Mouse (Mus musculus): ENCODE data around the gene Ascc1. TPM values are rescaled to one million over a fixed set of nuclear protein-coding genes. Genes with fewer than 3 reads are reported as not detected.
A peak's percentile ranks its signal among the peaks of the same experiment; 100 is the strongest.

The Ascc1 gene
- polyA plus RNA-seq, 1 experiment from 2014 or later: 58.0 TPM

DNA sequence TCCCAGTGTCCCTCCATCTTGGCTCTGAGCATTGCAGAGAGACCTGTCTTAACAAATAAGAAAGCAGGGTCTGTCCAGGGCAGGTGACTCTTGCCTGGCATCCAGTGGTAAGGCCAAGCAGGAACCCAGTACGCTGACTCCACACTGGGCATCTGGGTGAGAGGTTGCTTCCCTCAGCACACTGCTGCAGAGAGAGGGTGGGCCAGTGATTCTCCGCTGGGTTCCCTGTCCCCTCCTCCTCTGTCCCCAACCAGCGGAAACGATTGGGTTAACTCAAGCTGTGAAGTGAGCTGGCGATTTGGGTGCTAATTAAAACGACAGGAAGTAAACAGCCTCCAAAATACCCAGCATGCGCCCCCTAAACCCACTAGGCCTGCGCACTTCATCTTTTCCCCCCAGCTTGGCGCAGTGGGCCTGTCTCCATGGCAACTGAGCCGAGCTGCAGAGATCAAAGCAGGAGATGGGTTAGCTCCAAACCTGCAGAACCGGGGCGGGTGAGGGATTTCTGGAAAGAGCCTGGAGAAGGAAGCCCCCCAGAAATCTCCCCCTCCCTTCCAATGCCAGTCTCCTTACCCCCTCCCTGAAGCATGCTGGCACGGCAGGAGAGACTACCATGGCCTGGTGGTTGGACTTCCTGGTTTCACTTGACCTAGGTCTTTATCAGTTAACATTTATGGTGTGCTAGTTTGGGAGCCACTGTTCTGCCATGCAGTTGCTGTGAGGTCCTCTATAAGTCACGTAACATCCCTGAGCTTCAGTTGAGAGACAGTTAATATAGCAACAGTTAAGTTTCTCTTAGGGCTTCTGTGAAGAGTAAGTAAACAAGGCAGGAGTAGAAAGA, 113.0 kb downstream of the Ascc1 start:
- Histone ChIP-seq H3K9ac (replicated peaks; ENCODE audit: low read length) (no peak overlapping the region), H3K4me1 (ENCODE audit: insufficient read depth, low read length) (peaks cover 19% of the 10 kb centered on the region), H3K9me3 (ENCODE audit: low read length) (no peaks in the 10 kb centered on the region), H3K36me3 (ENCODE audit: insufficient read depth, low read length) (no peaks in the 10 kb centered on the region), H3K4me2 (replicated peaks; ENCODE audit: low read depth, low read length) (peak overlapping the region; percentile 25; the same call in 1 of the 2 replicates), H3K4me3 (ENCODE audit: low read length) (no peak overlapping the region), H3K27me3 (ENCODE audit: insufficient read depth, low read length) (0 out of 2 replicates have a peak, but pooled peaks cover 1% of the 10 kb centered on the region), H3K27ac (ENCODE audit: low read length) (0 out of 2 replicates have a peak overlapping the region, but pooled peaks have one; percentile 6)
- peak; percentile 33; the same call in 1 of the 2 replicates for ATAC-seq (ENCODE audit: low FRiP score, low TSS enrichment)
- WGBS: 11% methylated on average over 14 of the region's 14 CpGs

GRCm38 (mm10) chr10:60116997-60117396, 114.4 kb downstream of the Ascc1 start:
- no peak overlapping the region for H3K9ac ChIP-seq (replicated peaks; ENCODE audit: low read length)
- no peaks in the 10 kb centered on the region for H3K27me3 ChIP-seq (ENCODE audit: insufficient read depth, low read length)
- H3K4me2 ChIP-seq (replicated peaks; ENCODE audit: low read depth, low read length): no peak overlapping the region
- H3K4me1 ChIP-seq (ENCODE audit: insufficient read depth, low read length): peaks cover 19% of the 10 kb centered on the region
- WGBS: 43% methylated on average over 4 of the region's 4 CpGs
- H3K4me3 ChIP-seq (ENCODE audit: low read length): no peak overlapping the region
- ATAC-seq (ENCODE audit: low FRiP score, low TSS enrichment): no peak
- no peak overlapping the region for H3K27ac ChIP-seq (ENCODE audit: low read length)
- H3K9me3 ChIP-seq (ENCODE audit: low read length): no peaks in the 10 kb centered on the region
- no peaks in the 10 kb centered on the region for H3K36me3 ChIP-seq (ENCODE audit: insufficient read depth, low read length)

GRCm38 (mm10) chr10:60118464-60118863, 115.9 kb downstream of the Ascc1 start:
- H3K27me3 ChIP-seq (ENCODE audit: insufficient read depth, low read length): no peaks in the 10 kb centered on the region
- no peaks in the 10 kb centered on the region for H3K36me3 ChIP-seq (ENCODE audit: insufficient read depth, low read length)
- ATAC-seq (ENCODE audit: low FRiP score, low TSS enrichment): peak; percentile 2; the same call in 1 of the 2 replicates
- WGBS: 65% methylated on average over 7 of the region's 7 CpGs
- no peak overlapping the region for H3K4me3 ChIP-seq (ENCODE audit: low read length)
- no peak overlapping the region for H3K27ac ChIP-seq (ENCODE audit: low read length)
- H3K4me2 ChIP-seq (replicated peaks; ENCODE audit: low read depth, low read length): no peak overlapping the region
- H3K9me3 ChIP-seq (ENCODE audit: low read length): no peaks in the 10 kb centered on the region
- H3K9ac ChIP-seq (replicated peaks; ENCODE audit: low read length): no peak overlapping the region
- H3K4me1 ChIP-seq (ENCODE audit: insufficient read depth, low read length): peaks cover 19% of the 10 kb centered on the region

DNA sequence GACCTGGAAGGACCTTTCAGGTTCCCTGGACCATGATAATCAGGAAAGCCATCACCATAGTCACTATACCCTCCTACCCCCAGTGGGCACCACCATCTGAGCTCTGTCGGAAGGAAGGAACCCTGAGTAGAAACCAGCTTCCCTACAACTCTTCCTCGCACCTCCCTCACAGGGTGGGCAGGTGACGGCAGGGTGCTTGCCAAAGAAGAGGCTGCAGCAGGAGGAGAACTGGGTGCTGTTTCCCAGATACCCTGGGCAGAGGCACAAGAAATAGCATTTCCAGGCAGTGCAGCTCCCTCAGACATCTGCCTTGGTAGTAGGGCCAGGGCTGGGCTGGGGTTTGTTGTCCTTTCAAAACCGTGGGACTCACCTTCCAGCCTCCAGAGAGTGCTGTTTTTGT, 118.0 kb downstream of the Ascc1 start:
- no peak overlapping the region for H3K4me2 ChIP-seq (replicated peaks; ENCODE audit: low read depth, low read length)

GRCm38 (mm10) chr10:60124078-60124477, 121.5 kb downstream of the Ascc1 start:
- Histone ChIP-seq H3K27ac (ENCODE audit: low read length) (no peak overlapping the region), H3K4me1 (ENCODE audit: insufficient read depth, low read length) (no peaks in the 10 kb centered on the region), H3K4me3 (ENCODE audit: low read length) (no peak overlapping the region), H3K36me3 (ENCODE audit: insufficient read depth, low read length) (no peaks in the 10 kb centered on the region), H3K9ac (replicated peaks; ENCODE audit: low read length) (no peak overlapping the region), H3K9me3 (ENCODE audit: low read length) (no peaks in the 10 kb centered on the region), H3K4me2 (replicated peaks; ENCODE audit: low read depth, low read length) (no peak overlapping the region), H3K27me3 (ENCODE audit: insufficient read depth, low read length) (no peaks in the 10 kb centered on the region)
- 72% methylated on average over 6 of the region's 6 CpGs for WGBS
- ATAC-seq (ENCODE audit: low FRiP score, low TSS enrichment): no peak

More for the DNA sequence above, 118.0 kb downstream of the Ascc1 start:
- peaks cover 16% of the 10 kb centered on the region for H3K4me1 ChIP-seq (ENCODE audit: insufficient read depth, low read length)
- 79% methylated on average over 4 of the region's 4 CpGs for WGBS
- H3K4me3 ChIP-seq (ENCODE audit: low read length): no peak overlapping the region
- ATAC-seq (ENCODE audit: low FRiP score, low TSS enrichment): no peak
- no peak overlapping the region for H3K27ac ChIP-seq (ENCODE audit: low read length)
- no peak overlapping the region for H3K9ac ChIP-seq (replicated peaks; ENCODE audit: low read length)
- no peaks in the 10 kb centered on the region for H3K9me3 ChIP-seq (ENCODE audit: low read length)
- no peaks in the 10 kb centered on the region for H3K27me3 ChIP-seq (ENCODE audit: insufficient read depth, low read length)
- H3K36me3 ChIP-seq (ENCODE audit: insufficient read depth, low read length): no peaks in the 10 kb centered on the region

DNA sequence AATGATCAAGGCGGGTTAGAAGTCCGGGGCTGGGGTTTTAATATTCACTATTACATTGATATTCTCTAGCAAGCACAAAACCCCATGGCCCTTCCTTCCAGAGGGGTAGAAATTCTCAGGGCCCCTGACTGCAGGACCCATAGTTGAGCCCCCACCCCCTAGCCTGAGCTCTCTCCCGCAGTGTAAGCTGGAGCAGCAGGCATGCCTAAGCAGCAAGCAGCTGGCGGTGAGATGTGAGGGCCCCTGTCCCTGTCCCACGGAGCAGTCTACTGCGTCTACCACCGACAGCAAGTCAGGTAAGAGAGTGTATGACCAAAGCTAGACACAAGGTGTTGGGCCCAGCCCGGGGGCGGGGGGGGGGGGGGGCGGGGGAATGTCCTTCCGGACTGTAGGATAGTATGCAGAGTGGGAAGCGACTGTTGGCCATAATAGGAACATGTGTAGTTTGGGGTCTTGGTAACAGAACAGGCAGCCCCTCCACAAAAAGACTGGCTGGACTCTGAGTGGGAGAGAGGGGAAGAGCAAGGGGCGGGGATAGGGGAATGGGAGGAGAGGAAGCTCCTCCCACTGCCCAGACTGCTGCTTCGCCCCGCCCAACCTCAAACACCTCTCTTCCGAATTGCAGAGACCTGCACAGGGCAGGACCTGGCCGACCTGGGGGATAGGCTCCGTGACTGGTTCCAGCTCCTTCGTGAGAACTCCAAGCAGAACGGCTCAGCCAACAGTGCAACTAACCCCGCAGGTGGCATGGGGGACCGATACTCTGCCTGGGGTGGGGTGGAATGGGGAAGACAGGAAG, 123.1 kb downstream of the Ascc1 start:
- Histone ChIP-seq H3K36me3 (ENCODE audit: insufficient read depth, low read length) (no peaks in the 10 kb centered on the region), H3K27ac (ENCODE audit: low read length) (no peak overlapping the region), H3K4me2 (replicated peaks; ENCODE audit: low read depth, low read length) (peak overlapping the region; percentile 29), H3K4me1 (ENCODE audit: insufficient read depth, low read length) (no peaks in the 10 kb centered on the region), H3K4me3 (ENCODE audit: low read length) (no peak overlapping the region), H3K9me3 (ENCODE audit: low read length) (no peaks in the 10 kb centered on the region), H3K27me3 (ENCODE audit: insufficient read depth, low read length) (no peaks in the 10 kb centered on the region), H3K9ac (replicated peaks; ENCODE audit: low read length) (no peak overlapping the region)
- WGBS: 40% methylated on average over 18 of the region's 22 CpGs
- ATAC-seq (ENCODE audit: low FRiP score, low TSS enrichment): peak; percentile 62

- H3K4me3 ChIP-seq (ENCODE audit: low read length): no peak overlapping the region
- H3K9ac ChIP-seq (replicated peaks; ENCODE audit: low read length): no peak overlapping the region
- H3K36me3 ChIP-seq (ENCODE audit: insufficient read depth, low read length): no peaks in the 10 kb centered on the region
- 85% methylated on average over 9 of the region's 9 CpGs for WGBS
- H3K27me3 ChIP-seq (ENCODE audit: insufficient read depth, low read length): no peaks in the 10 kb centered on the region
- no peak overlapping the region for H3K4me2 ChIP-seq (replicated peaks; ENCODE audit: low read depth, low read length)
- ATAC-seq (ENCODE audit: low FRiP score, low TSS enrichment): no peak
- no peaks in the 10 kb centered on the region for H3K9me3 ChIP-seq (ENCODE audit: low read length)
- no peaks in the 10 kb centered on the region for H3K4me1 ChIP-seq (ENCODE audit: insufficient read depth, low read length)
- no peak overlapping the region for H3K27ac ChIP-seq (ENCODE audit: low read length)
Measured at GRCm38 (mm10) chr10:60128287-60128686, 125.7 kb downstream of the Ascc1 start.

DNA sequence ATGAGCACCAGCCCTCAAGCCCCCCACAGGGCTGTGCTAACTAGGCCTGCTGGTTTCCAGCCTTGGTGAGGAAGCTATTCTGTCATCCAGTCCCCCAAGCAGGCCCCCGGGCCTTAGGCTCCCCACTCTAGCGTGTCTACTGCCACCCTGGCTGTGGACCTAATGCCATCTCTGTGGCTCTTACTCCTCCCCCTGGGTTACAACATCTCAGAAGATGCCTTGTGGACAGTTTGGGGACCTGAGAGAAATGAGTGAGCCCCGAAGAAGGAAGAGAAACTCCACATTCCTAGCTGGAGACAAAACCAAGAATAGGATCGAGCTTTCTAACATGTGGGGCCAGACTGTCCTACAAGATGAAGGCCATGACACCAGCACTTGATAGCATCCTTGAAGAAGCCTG, 127.9 kb downstream of the Ascc1 start:
- H3K9me3 ChIP-seq (ENCODE audit: low read length): no peaks in the 10 kb centered on the region
- no peaks in the 10 kb centered on the region for H3K27me3 ChIP-seq (ENCODE audit: insufficient read depth, low read length)
- ATAC-seq (ENCODE audit: low FRiP score, low TSS enrichment): no peak
- WGBS: 83% methylated on average over 4 of the region's 4 CpGs
- peaks cover 7% of the 10 kb centered on the region for H3K4me1 ChIP-seq (ENCODE audit: insufficient read depth, low read length)
- no peaks in the 10 kb centered on the region for H3K36me3 ChIP-seq (ENCODE audit: insufficient read depth, low read length)
- no peak overlapping the region for H3K27ac ChIP-seq (ENCODE audit: low read length)
- H3K9ac ChIP-seq (replicated peaks; ENCODE audit: low read length): no peak overlapping the region
- H3K4me3 ChIP-seq (ENCODE audit: low read length): no peak overlapping the region
- H3K4me2 ChIP-seq (replicated peaks; ENCODE audit: low read depth, low read length): no peak overlapping the region

DNA sequence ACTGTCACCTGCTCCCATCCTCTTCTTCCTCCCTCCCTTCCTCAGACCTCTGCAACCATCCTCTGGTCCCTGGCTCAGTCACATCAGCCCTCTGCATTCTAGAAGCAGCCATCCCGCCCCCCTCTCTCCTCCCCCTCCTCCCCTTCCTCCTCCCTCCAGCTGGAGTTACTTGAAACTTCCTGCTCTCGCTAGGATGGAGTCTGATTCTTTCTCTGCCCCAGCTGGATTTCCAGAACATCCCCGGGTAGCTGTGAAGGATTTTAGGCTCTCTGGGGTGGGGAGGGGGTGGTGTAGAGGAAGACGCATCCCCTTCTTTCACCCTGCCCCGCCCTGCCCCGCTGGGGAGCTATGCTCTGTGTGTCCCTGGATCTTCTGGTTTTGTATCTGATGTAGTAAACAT, 130.9 kb downstream of the Ascc1 start:
- WGBS: 25% methylated on average over 6 of the region's 6 CpGs
- no peaks in the 10 kb centered on the region for H3K36me3 ChIP-seq (ENCODE audit: insufficient read depth, low read length)
- H3K4me2 ChIP-seq (replicated peaks; ENCODE audit: low read depth, low read length): no peak overlapping the region
- no peak overlapping the region for H3K4me3 ChIP-seq (ENCODE audit: low read length)
- H3K9ac ChIP-seq (replicated peaks; ENCODE audit: low read length): no peak overlapping the region
- no peaks in the 10 kb centered on the region for H3K9me3 ChIP-seq (ENCODE audit: low read length)
- H3K27me3 ChIP-seq (ENCODE audit: insufficient read depth, low read length): no peaks in the 10 kb centered on the region
- no peak overlapping the region for H3K27ac ChIP-seq (ENCODE audit: low read length)
- H3K4me1 ChIP-seq (ENCODE audit: insufficient read depth, low read length): peaks cover 7% of the 10 kb centered on the region
- ATAC-seq (ENCODE audit: low FRiP score, low TSS enrichment): peak; percentile 20; the same call in 1 of the 2 replicates
